Mouse (Mus musculus) bone marrow macrophage, adult 2 months (primary cell): ENCODE measurements around the gene Mylip.

Experiments used
- CTCF ChIP-seq: IDR thresholded peaks from 2 replicates; pipeline ENCODE4 v1.5.1; 2012; ENCODE audit warnings: low read depth, mild to moderate bottlenecking, low read length, moderate library complexity
- POLR2A ChIP-seq: IDR thresholded peaks from 2 replicates; pipeline ENCODE4 v1.6.1; 2012; ENCODE audit warnings: mild to moderate bottlenecking, low read depth, low read length, borderline replicate concordance

DNA sequence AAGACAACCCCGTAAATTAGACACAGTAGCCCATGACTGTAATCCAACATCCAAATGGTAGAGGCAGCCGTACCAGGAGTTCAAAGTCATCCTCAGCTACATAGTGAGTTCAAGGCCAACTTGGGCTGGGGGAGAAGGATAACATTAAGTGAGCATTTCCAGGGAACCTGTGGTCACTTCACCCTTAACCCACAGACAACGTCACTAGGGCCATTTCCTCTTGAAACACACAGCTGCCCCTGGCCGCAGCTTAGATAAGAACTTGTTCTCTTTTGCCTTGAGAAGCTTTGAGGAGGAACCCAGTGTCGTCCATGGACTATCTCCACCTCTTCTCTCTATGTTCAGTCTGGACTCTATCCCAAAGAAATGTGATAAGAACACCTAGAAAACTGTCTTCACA lies 31.3 kb upstream of the Mylip start:
- TF ChIP-seq CTCF (no peak), POLR2A (no peak)
